Mouse (Mus musculus) forebrain, embryonic 14.5 days (tissue): ENCODE measurements at regions not wholly inside any gene's neighbourhood (a gene's known extent, or its start where the extent isn't known, plus 50 kb on each side); places are given as distances from the start of the nearest gene placed in this dataset.

Source experiments
- ATAC-seq: fragments of 200-750 bp; cut with Nextera tagmentation; 2 replicates; pipeline ENCODE4 v1.8.0; 2017; ENCODE audit warnings: mild to moderate bottlenecking, moderate library complexity
- DNase-seq: peaks from one replicate; pipeline ENCODE4 v3.0.0-alpha.2; 2015; ENCODE audit warnings: low spot score
- H3K27ac ChIP-seq: fragments of 300-500 bp; sonication (generic); 2 replicates; pipeline ENCODE4 v1.5.1; 2014; ENCODE audit warnings: low read depth, mild to moderate bottlenecking, control low read depth, low read length, moderate library complexity
- H3K27me3 ChIP-seq: fragments of 300-500 bp; sonication (generic); replicated peaks from 2 replicates; pipeline ENCODE4 v1.6.1; 2014; ENCODE audit warnings: low read length, control low read depth, mixed read lengths; ENCODE audit not compliant: control insufficient read depth, insufficient read depth
- H3K36me3 ChIP-seq: fragments of 300-500 bp; sonication (generic); 2 replicates; pipeline ENCODE4 v1.6.1; 2014; ENCODE audit warnings: low read length, control low read depth; ENCODE audit not compliant: control insufficient read depth, insufficient read depth
- H3K4me1 ChIP-seq: fragments of 300-500 bp; sonication (generic); 2 replicates; pipeline ENCODE4 v1.6.1; 2014; ENCODE audit warnings: antibody characterized with exemption, low read length, control low read depth; ENCODE audit not compliant: control insufficient read depth, insufficient read depth
- H3K4me2 ChIP-seq: fragments of 300-500 bp; sonication (generic); 2 replicates; pipeline ENCODE4 v1.6.1; 2014; ENCODE audit warnings: mild to moderate bottlenecking, control low read depth, low read length
- H3K4me3 ChIP-seq: fragments of 300-500 bp; sonication (generic); 2 replicates; pipeline ENCODE4 v1.5.1; 2014; ENCODE audit warnings: low read depth, low read length, control low read depth
- H3K9ac ChIP-seq: fragments of 300-500 bp; sonication (generic); 2 replicates; pipeline ENCODE4 v1.6.1; 2014; ENCODE audit warnings: mild to moderate bottlenecking, low read length, control low read depth, moderate library complexity
- H3K9me3 ChIP-seq: fragments of 300-500 bp; sonication (generic); replicated peaks from 2 replicates; pipeline ENCODE4 v1.6.1; 2016; ENCODE audit warnings: low read length, control low read depth, mixed read lengths; ENCODE audit not compliant: control insufficient read depth
- WGBS: fragments of 180-500 bp; shearing (Covaris S2); extraction: QIAGEN DNeasy Blood & Tissue Kit; methylation state at CpG from one replicate; pipeline ENCODE4 v1.1.7; 2014; 5-methylcytosine and 5-hydroxymethylcytosine counted together

DNA sequence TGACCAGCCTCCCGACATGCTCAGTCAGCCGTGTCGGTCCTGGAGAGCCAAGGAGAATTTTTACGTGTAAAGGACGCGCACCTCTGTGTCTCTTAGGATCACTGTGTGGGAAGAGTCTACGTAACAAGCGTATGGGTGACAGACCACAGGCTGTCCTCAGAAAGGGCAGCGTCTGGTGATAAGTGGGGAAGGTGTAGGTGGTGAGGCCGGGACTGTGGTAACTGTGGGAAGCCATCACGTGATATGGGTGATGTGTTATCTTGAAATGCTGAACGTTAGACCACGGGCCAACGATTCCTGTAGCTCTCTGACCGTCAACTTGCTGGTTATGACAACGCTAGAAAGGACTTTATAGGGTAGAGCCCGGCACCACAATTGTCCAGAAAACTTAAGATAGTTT is 235.3 kb upstream of the Adgrl2 start:
- no peak overlapping the region for H3K4me3 ChIP-seq
- H3K27ac ChIP-seq, result no peak overlapping the region
- H3K4me1 ChIP-seq, result no peaks in the 10 kb centered on the region
- no peak for ATAC-seq
- WGBS, result 93% methylated on average over 17 of the region's 17 CpGs
- no peak overlapping the region for H3K4me2 ChIP-seq
- H3K9ac ChIP-seq, result no peak overlapping the region
- H3K9me3 ChIP-seq, result no peaks in the 10 kb centered on the region
- H3K27me3 ChIP-seq, result no peaks in the 10 kb centered on the region
- DNase-seq, result no peak
- H3K36me3 ChIP-seq, result no peaks in the 10 kb centered on the region

DNA sequence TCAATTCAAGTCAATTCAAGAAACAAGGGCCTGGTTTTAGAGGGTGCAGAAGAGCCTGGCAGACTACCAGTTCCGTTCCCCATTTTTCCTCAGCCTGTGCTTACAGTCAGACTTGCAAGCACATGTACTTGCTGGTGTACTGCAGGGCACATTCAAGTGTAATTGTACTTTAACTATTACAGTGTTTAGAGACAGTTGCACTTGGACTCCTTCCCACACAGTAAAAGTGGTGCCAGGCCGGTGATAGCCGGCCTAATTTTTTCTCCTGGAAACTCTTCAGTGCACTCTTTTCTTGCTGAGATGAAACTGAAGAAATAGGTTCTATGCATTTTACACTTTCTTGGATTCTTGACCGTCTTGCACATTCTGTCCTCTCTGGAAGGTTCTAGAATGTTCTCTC is 233.9 kb upstream of the Adgrl2 start:
- WGBS, result 66% methylated on average over 4 of the region's 4 CpGs
- DNase-seq (no peak), ATAC-seq (no peak)
- Histone ChIP-seq H3K36me3 (no peaks in the 10 kb centered on the region), H3K27me3 (no peaks in the 10 kb centered on the region), H3K4me2 (no peak overlapping the region), H3K9ac (no peak overlapping the region), H3K27ac (no peak overlapping the region), H3K9me3 (no peaks in the 10 kb centered on the region), H3K4me3 (no peak overlapping the region), H3K4me1 (peaks cover 8% of the 10 kb centered on the region)

DNA sequence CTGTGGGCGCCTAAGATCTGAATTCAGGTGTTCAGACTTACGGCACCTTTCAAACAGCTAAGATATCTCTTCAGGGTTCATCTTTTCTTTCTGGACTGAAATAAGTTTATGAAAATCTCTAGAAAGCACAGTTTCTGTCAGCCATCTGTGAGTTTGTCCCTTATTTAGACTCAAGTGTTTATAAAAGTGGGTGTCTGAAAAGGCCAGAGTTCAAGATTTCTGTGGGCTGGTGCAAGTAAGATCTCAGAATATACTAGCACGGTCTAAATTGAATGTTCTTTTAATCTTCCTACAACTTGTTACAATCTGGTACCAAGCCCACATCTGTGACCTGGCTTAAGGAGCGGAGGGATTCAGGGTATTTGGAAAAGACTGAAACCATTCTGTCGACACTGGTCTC is 233.4 kb upstream of the Adgrl2 start:
- ATAC-seq, result no peak
- no peaks in the 10 kb centered on the region for H3K9me3 ChIP-seq
- peaks cover 8% of the 10 kb centered on the region for H3K4me1 ChIP-seq
- no peak overlapping the region for H3K27ac ChIP-seq
- H3K36me3 ChIP-seq, result no peaks in the 10 kb centered on the region
- no peak overlapping the region for H3K4me3 ChIP-seq
- no peak overlapping the region for H3K4me2 ChIP-seq
- H3K9ac ChIP-seq, result no peak overlapping the region
- 94% methylated on average over 5 of the region's 5 CpGs for WGBS
- no peak for DNase-seq
- no peaks in the 10 kb centered on the region for H3K27me3 ChIP-seq

DNA sequence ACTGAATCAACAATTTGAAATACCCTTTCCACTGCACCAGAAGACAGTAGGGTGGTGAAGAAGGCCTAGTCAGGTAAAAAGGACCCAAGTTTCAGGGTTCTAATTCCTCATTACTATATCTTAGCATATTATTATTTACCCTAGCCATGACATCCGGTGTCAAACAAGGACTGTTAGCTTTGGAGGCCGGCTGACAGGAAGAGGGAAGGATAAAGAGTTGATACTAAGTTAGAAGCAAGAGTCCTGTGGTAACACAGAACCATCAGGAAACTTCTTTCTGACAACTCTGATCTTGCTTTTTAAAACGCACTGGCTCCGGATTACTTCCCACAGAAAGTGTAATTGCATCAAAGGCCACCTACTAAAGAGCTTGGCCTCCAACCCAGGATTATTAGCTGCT is 230.6 kb upstream of the Adgrl2 start:
- Histone ChIP-seq H3K9me3 (no peaks in the 10 kb centered on the region), H3K4me2 (no peak overlapping the region), H3K4me3 (no peak overlapping the region), H3K27ac (no peak overlapping the region), H3K27me3 (no peaks in the 10 kb centered on the region), H3K4me1 (peaks cover 8% of the 10 kb centered on the region), H3K36me3 (no peaks in the 10 kb centered on the region), H3K9ac (no peak overlapping the region)
- ATAC-seq, result no peak
- WGBS, result 73% methylated on average over 4 of the region's 4 CpGs
- DNase-seq, result no peak

DNA sequence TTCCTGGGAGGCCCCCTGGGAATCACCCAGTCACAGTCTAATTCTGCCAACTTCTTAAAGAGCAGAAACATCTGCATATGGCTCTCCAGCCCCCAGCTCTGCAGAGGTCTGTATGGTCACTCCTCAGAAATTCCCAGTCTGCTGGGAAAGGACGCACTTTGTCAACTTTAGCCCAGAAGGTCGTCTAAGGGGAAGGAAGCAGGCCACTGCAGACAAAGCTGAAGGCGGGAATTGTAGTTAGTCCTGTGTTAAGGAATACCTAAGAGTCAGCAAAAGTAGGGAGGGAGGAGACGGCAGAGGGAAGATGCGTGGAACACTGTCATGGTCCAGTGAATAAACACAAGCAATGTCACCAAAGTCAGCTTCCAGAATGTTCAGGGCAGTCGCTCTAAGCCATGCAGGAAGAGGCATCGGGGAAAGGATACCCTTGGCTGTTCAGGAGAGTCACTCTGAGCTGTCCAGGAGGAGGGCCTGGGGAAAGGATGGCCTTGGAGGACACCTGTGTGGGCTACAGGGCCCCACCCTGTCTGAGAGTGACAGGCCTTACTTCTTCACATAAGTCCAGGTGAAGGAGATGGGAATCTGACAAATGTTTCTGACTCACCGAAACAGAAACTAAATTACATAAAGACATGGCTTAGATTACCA is 230.1 kb upstream of the Adgrl2 start:
- H3K27ac ChIP-seq, result no peak overlapping the region
- ATAC-seq, result no peak
- H3K36me3 ChIP-seq, result no peaks in the 10 kb centered on the region
- H3K4me1 ChIP-seq, result peaks cover 8% of the 10 kb centered on the region
- no peak for DNase-seq
- no peak overlapping the region for H3K9ac ChIP-seq
- H3K9me3 ChIP-seq, result no peaks in the 10 kb centered on the region
- no peak overlapping the region for H3K4me2 ChIP-seq
- WGBS, result 71% methylated on average over 8 of the region's 8 CpGs
- no peak overlapping the region for H3K4me3 ChIP-seq
- no peaks in the 10 kb centered on the region for H3K27me3 ChIP-seq

DNA sequence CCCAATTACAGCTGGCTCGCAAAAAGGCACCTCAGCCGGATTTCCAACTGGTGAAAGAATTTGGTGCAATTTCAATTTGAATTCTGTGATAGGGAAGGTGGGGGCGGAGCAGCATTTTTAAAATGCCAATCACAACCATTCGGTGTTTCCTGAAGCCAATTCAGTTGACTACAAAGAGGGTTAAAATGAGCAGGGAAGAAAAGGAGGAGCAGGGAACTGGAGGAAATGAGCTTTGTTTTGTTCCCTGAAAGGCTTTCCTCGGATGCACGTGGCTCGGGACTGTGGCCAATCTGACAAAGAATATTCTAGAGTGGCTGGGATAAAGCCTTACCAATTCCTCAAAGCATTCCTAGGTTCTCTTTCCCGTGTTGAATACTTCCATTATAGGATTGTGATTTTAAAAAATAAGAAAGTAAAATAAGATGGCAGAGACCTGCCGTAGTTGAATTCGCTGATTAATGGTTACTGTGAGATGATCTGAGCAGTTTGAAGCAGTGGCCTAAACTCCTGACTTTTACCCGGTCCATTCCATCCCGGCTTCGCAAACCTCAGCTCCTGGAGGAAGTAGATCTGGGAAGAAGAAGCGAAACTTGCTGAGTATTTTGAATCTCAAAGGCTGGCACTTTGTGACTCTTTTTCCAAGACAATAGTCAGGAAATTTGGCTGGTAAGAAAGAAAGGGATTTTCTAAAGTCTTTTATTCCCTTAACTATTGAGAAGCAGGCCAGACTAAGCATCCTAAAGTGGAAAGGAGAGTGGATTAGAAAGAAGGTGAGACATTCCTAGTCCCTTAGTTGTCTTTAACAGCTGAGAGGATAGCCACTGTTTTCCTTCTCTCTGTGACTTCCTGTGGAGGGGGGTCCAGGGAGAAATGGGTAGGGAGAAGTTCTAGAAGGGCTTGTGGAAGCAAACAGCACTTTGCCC is 229.3 kb upstream of the Adgrl2 start:
- Histone ChIP-seq H3K4me1 (peaks cover 8% of the 10 kb centered on the region), H3K9ac (no peak overlapping the region), H3K9me3 (no peaks in the 10 kb centered on the region), H3K4me3 (no peak overlapping the region), H3K27ac (no peak overlapping the region), H3K27me3 (no peaks in the 10 kb centered on the region), H3K36me3 (no peaks in the 10 kb centered on the region), H3K4me2 (no peak overlapping the region)
- DNase-seq (peak; percentile 73), ATAC-seq (peak; percentile 40; the same call in 1 of the 2 replicates)
- 17% methylated on average over 14 of the region's 14 CpGs for WGBS

DNA sequence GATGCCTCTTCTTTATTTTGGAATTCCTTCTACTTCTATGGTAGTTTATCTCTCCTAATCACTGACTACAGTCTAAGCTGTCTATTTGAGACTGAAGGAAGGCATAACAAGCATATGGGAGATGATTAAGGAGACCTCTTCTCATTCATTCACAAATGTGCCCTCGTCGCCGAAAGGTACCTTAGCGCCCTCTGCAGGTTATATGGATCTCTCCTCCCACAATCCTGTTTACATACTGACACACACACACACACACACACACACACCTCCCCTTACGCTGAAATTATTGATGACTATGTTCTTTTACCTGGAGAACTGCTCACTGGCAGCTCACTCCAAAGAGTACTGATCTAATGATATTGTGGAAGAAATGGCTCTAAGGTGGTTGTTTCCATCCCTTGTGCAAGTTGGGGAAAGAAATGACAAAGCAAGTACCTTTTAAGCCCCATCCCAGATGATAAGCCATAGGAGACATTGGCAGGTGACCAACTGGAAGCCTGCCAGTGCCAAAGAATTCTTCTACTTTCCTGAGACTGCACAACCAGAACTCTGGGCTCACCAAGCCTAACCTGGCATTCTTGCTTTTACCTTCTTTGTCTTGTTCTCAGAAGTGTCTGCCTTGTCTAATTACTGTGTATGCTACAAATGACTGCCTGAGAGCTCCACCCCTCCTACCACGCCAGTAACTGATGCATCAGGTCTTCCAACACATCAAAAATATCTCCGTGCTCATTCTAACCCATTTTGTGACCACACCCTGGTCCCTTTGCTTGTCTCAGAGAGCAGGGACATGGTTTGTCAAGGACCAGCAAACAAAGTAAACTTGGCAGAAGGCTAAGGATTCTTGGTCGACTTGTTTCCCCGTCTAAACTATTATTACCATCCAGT is 227.8 kb upstream of the Adgrl2 start:
- no peak overlapping the region for H3K4me2 ChIP-seq
- WGBS, result 88% methylated on average over 9 of the region's 9 CpGs
- H3K4me1 ChIP-seq, result peaks cover 8% of the 10 kb centered on the region
- no peak overlapping the region for H3K27ac ChIP-seq
- H3K36me3 ChIP-seq, result no peaks in the 10 kb centered on the region
- DNase-seq, result no peak
- no peak overlapping the region for H3K9ac ChIP-seq
- no peak overlapping the region for H3K4me3 ChIP-seq
- no peaks in the 10 kb centered on the region for H3K27me3 ChIP-seq
- H3K9me3 ChIP-seq, result no peaks in the 10 kb centered on the region
- ATAC-seq, result no peak

DNA sequence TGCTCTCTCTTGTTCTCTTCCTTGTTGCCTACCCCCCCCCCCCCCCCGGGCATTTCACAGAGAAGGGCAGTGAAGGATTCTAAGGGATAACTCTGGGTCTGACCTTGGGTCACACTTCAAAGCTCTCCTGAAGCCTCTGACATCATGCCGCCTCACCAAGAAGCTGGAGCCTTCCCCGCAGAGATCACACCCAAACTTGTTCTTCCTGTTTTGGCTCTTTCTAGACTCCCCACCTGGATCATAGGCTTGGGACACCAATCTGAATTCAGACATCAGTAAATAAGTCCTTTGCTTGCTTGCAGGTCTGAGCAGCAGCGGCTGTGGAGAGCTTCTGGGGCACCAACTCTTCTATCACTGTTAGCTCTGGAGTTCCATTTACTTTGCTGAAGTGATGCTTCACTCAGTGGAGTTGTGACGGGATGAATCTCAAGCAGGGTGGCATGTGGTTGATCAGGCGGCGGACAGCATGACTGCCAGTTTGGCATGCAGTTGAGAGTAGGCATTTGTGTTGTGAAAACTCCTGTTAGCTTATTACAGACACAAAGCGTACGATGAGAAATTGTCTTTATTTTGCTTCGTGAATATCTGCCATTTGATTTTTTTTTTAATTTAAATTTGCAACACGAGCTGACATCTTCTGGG is 226.5 kb upstream of the Adgrl2 start:
- DNase-seq, result peak; percentile 39

More for the DNA sequence above, 226.5 kb upstream of the Adgrl2 start:
- Histone ChIP-seq H3K9me3 (no peaks in the 10 kb centered on the region), H3K4me2 (no peak overlapping the region), H3K4me3 (no peak overlapping the region), H3K27ac (no peak overlapping the region), H3K27me3 (no peaks in the 10 kb centered on the region), H3K9ac (no peak overlapping the region), H3K4me1 (peaks cover 8% of the 10 kb centered on the region), H3K36me3 (no peaks in the 10 kb centered on the region)
- no peak for ATAC-seq
- WGBS, result 78% methylated on average over 11 of the region's 11 CpGs
